Mouse (Mus musculus) bone marrow macrophage, adult 2 months (primary cell): ENCODE measurements around the gene Pkd1l3.

ENCODE experiments used
- CTCF ChIP-seq: IDR thresholded peaks from 2 replicates; pipeline ENCODE4 v1.5.1; 2012; ENCODE audit warnings: low read depth, mild to moderate bottlenecking, low read length, moderate library complexity
- POLR2A ChIP-seq: IDR thresholded peaks from 2 replicates; pipeline ENCODE4 v1.6.1; 2012; ENCODE audit warnings: mild to moderate bottlenecking, low read depth, low read length, borderline replicate concordance

DNA sequence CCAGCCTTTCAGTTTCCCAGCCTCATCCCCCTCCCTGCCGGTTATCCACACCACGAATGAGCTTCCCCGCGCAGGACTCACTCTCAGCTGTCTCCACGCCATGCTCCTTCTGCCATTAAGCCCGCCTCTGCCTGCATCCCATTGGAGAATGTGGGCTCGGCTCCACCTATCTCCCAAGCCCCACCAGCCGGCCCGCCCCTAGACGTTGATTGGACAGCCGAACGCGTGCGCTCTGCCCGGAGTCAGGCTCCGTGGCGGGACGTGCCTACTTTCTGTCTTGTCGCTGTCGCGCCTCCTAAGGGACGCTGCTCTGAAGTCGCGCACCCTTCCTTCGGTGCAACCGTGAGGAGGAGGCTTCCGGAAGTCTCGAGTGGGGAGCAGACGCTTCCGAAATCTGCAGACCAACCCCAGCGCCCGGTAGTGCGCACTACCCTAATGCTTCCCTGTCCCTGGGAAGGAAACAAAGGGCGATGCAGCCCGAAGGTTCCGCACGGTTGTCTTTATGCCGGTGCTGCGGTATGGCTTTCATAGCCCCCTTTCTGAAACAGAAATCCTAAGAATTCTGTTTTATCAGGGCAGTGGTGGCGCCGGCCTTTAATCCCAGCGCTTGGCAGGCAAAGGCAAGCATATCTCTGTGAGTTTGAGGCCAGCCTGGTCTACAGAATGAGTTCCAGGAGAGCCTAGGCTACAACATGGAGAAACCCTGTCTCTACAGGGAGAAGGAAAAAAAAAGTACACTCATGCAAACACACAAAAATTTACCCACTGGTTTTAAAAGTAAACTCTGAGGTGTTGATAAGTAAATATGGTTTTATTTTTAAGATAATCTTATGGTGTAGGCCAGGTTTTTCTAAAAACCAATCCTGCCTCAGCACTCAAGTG is 5.8 kb upstream of the Pkd1l3 start, which contains the start of gene Dhodh:
- TF ChIP-seq POLR2A (no peak), CTCF (no peak)
